Mouse (Mus musculus) hematopoietic multipotent progenitor cell, adult 10-12 weeks (in vitro differentiated cells): ENCODE measurements around the gene H2-Q2. TPM values are rescaled to one million over a fixed set of nuclear protein-coding genes. Genes with fewer than 3 reads are reported as not detected.

ENCODE experiments used
- polyA plus RNA-seq: library from polyadenylated mRNA; stranded (reverse); fragments of >175 nt; gene quantifications from 2 replicates; pipeline ENCODE4 v1.2.3, GENCODE M21; 2012; ENCODE audit warnings: low replicate concordance

H2-Q2 gene
- polyA plus RNA-seq, result 3.7 and 12.2 TPM in 2 replicates

DNA sequence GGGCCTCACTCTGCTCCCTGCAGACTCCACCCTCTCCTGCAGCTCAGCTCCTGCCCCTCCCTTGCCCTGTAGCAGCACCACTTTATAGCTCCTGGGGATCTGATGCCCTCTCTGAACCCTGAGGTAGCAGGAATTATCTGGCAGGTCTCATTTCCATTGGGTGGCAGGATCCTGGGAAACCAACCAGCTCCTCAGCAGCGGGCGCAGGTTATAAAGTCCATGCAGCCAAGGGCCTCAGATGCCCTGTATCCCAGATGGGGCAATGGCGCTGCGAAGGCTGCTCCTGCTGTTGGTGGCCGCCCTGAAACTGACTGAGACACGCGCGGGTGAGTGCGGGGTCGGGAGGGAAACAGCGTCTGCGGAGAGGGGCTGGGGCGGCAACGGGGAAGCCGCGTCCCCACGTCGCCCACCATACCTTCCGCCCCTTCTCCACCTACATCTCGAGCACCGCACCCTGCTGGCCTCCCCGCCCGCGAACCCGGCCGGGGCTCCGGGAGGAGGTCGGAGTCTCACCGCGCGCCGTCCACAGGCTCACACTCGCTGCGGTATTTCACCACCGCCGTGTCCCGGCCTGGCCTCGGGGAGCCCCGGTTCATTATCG, at the start of gene H2-Q2:
Gene H2-Q2, plus strand, starts transcription at position 172 of the 601 bp plus-strand sequence.

DNA sequence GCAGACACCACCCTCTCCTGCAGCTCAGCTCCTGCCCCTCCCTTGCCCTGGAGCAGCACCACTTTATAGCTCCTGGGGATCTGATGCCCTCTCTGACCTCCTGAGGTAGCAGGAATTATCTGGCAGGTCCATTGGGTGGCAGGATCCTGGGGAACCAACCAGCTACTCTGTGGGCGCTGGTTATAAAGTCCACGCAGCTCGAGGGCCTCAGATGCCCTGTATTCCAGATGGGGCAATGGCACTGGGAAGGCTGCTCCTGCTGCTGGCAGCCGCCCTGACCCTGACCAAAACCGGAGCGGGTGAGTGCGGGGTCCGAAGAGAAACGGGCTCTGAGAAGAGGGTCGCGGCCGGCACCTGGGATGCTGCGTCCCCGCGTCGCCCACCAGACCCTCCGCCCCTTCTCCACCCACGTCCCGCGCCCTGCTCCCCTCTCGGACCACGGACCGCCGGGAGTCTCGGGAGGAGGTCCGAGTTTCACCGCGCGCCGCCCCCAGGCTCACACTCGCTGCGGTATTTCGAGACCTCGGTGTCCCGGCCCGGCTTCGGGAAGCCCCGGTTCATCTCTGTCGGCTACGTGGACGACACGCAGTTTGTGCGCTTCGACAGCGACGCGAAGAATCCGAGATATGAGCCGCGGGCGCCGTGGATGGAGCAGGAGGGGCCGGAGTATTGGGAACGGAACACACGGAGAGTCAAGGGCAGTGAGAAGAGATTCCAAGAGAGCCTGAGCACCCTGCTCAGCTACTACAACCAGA, 21.5 kb upstream of the H2-Q2 start, which contains the start of gene H2-Q1:
Gene H2-Q1, plus strand, starts transcription at position 79 of the 755 bp plus-strand sequence.

DNA sequence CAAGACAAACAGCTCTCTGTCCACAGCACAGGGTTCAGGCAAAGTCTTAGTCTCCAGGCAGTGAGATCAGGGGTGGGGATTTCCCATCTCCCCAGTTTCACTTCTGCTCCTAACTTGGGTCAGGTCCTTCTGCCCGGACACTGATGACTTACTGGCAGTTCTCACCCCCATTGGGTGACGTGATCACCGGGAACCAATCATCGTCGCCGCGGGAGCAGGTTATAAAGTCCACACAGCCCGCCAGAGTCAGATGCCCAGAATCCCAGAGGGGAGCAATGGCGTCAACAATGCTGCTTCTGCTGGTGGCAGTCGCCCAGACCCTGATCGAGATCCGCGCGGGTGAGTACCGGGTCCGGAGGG, 37.3 kb downstream of the H2-Q2 start, which contains the start of gene H2-Q4:
Gene H2-Q4, plus strand, starts transcription at position 249 of the 360 bp plus-strand sequence.

Other genes with a start within 250 kb of the H2-Q2 start
- not detected in 2 replicates for gene Ly6g5c, start 234.0 kb upstream of the H2-Q2 start, polyA plus RNA-seq
- 0.24 and 0.66 TPM in 2 replicates for gene Ly6g5b, start 226.8 kb upstream of the H2-Q2 start, polyA plus RNA-seq
- gene Gpank1, start 220.8 kb upstream of the H2-Q2 start, polyA plus RNA-seq, result 76.2 and 161 TPM in 2 replicates
- gene Csnk2b, start 220.2 kb upstream of the H2-Q2 start, polyA plus RNA-seq, result 50.0 and 73.9 TPM in 2 replicates
- gene D17H6S53E, start 215.9 kb upstream of the H2-Q2 start, polyA plus RNA-seq, result 21.2 and 21.9 TPM in 2 replicates
- gene Apom, start 210.2 kb upstream of the H2-Q2 start, polyA plus RNA-seq, result 0.18 and 0.28 TPM in 2 replicates
- 414 and 841 TPM in 2 replicates for gene Bag6, start 207.1 kb upstream of the H2-Q2 start, polyA plus RNA-seq
- gene Prrc2a, start 177.3 kb upstream of the H2-Q2 start, polyA plus RNA-seq, result 1,121 and 1,280 TPM in 2 replicates
- 7.8 and 19.1 TPM in 2 replicates for gene Aif1, start 166.2 kb upstream of the H2-Q2 start, polyA plus RNA-seq
- gene Lst1, start 153.8 kb upstream of the H2-Q2 start, polyA plus RNA-seq, result 28.4 and 125 TPM in 2 replicates
- 883 and 1,534 TPM in 2 replicates for gene Ltb, start 147.8 kb upstream of the H2-Q2 start, polyA plus RNA-seq
- gene Tnf, start 140.2 kb upstream of the H2-Q2 start, polyA plus RNA-seq, result 8.2 and 10.3 TPM in 2 replicates
- gene Lta, start 136.9 kb upstream of the H2-Q2 start, polyA plus RNA-seq, result 20.2 and 29.6 TPM in 2 replicates
- not detected in 2 replicates for gene Gm16181, start 121.4 kb upstream of the H2-Q2 start, polyA plus RNA-seq
- gene Atp6v1g2, start 108.6 kb upstream of the H2-Q2 start, polyA plus RNA-seq, result 2.8 and 6.8 TPM in 2 replicates
- gene Nfkbil1, start 106.5 kb upstream of the H2-Q2 start, polyA plus RNA-seq, result 35.2 and 66.9 TPM in 2 replicates
- 174 and 194 TPM in 2 replicates for gene Ddx39b, start 100.5 kb upstream of the H2-Q2 start, polyA plus RNA-seq
- gene H2-D1, start 79.5 kb upstream of the H2-Q2 start, polyA plus RNA-seq, result 496 and 1,202 TPM in 2 replicates
- 21.1 and 21.9 TPM in 2 replicates for gene H2-Q1, start 21.8 kb upstream of the H2-Q2 start, polyA plus RNA-seq
- gene H2-Q4, start 37.4 kb downstream of the H2-Q2 start, polyA plus RNA-seq, result 331 and 730 TPM in 2 replicates
- gene H2-Q6, start 82.6 kb downstream of the H2-Q2 start, polyA plus RNA-seq, result 245 and 559 TPM in 2 replicates
- 90.4 and 146 TPM in 2 replicates for gene H2-Q7, start 96.9 kb downstream of the H2-Q2 start, polyA plus RNA-seq
- 8.2 and 27.0 TPM in 2 replicates for gene H2-Q10, start 127.8 kb downstream of the H2-Q2 start, polyA plus RNA-seq
- gene Pou5f1, start 163.8 kb downstream of the H2-Q2 start, polyA plus RNA-seq, result not detected in 2 replicates
- gene Tcf19, start 174.6 kb downstream of the H2-Q2 start, polyA plus RNA-seq, result 21.6 and 39.6 TPM in 2 replicates
- 6.7 and 8.3 TPM in 2 replicates for gene Cchcr1, start 174.9 kb downstream of the H2-Q2 start, polyA plus RNA-seq
- gene Psors1c2, start 191.0 kb downstream of the H2-Q2 start, polyA plus RNA-seq, result not detected in 2 replicates
- gene Cdsn, start 209.9 kb downstream of the H2-Q2 start, polyA plus RNA-seq, result 0.04 and 0.15 TPM in 2 replicates
- 0.59 TPM in 1 of 2 replicates, not detected in the other for gene 2300002M23Rik, start 225.2 kb downstream of the H2-Q2 start, polyA plus RNA-seq